Mouse (Mus musculus) fat pad, adult 2 months (tissue): ENCODE data around the gene Pkp4.
A peak's percentile ranks its signal among the peaks of the same experiment; 100 is the strongest.

Experiments
- DNase-seq: peaks from one replicate; pipeline ENCODE4 v3.0.0-alpha.2; 2011; ENCODE audit warnings: low read depth, low spot score; ENCODE audit errors: extremely low read depth

Pkp4 gene

GRCm38 (mm10) chr2:59271835-59272234 is 111.2 kb downstream of the Pkp4 start:
- no peak for DNase-seq

GRCm38 (mm10) chr2:59272713-59273112 is 112.1 kb downstream of the Pkp4 start:
- no peak for DNase-seq

- DNase-seq = no peak
Measured at GRCm38 (mm10) chr2:59280914-59281562, 120.4 kb downstream of the Pkp4 start.

DNA sequence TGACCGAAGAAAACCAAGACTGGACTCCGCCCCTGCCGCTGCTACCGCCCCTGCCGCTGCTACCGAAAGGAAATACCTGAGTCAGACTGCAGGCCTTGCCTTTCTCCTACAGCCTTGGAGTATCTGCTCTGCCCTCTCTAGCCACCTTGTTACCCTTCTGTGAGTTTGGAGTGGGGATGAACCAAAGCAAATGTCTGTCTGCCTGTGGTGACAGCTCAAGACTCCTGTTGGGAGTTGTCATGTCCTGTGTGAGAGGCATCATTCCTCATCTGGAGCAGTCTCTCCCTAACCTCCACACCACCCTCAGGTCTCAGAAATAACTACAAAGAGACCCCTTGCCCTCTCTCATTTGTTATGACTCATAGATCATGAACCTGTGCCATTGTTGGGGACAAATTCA is 122.3 kb downstream of the Pkp4 start:
- DNase-seq = no peak

GRCm38 (mm10) chr2:59284216-59284615 is 123.6 kb downstream of the Pkp4 start:
- no peak for DNase-seq

- DNase-seq = no peak
Measured at GRCm38 (mm10) chr2:59284734-59285490, 124.3 kb downstream of the Pkp4 start.

DNA sequence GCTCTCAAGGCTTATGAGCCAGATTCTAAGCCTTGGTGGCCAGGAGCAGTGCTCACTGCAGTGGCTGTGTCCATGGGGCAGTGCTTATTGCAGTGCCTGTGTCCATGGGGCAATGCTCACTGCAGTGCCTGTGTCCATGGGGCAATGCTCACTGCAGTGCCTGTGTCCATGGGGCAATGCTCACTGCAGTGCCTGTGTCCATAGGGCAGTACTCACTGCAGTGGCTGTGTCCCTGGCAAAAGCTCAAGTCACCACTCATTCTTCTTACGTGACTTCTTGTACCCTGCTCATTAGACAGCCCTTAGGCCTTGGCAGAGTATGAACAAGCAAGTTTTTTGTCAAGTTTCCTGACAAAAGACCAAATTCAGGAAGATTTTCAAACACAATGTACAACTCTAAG is 124.9 kb downstream of the Pkp4 start:
- peak; percentile 16 for DNase-seq

DNA sequence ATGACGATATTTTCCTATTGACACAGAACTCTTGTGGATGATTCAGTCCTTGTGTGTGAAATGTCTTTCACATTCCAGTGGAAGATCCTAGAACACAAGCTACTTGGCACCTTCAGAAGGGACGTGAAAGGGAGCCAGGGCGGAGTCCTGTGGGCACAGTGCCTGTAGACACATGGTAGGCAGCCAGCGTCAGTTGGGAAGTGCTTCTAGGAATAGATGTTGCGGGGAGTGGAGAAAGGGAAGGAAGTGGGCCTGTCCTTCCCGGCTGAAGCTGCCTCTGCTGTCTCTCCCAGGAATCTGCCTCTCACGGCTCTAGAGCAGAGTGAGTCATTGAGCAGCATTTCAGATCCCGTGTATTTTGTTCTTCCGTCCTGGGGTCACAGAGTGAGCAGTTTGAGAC is 125.6 kb downstream of the Pkp4 start:
- peak; percentile 23 for DNase-seq

DNA sequence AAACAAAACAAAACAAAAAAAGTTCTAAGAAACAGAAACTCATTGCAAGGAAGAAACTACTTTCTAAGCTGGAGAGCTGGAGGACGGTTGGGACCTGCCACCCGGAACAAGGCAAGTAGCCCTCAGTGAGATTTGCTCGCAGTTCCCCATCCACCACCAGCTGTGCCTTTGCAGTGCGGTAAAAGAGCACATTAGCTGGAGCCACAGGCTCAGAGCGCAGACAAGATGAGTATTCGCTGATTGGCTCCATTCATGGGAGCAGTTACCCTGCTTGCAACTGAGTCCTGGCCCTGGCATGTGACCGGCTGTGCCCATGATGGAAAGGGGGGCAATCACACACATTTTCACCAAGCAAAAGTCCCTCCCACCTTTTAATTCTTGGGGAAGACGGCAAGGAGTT is 127.0 kb downstream of the Pkp4 start:
- no peak for DNase-seq

DNA sequence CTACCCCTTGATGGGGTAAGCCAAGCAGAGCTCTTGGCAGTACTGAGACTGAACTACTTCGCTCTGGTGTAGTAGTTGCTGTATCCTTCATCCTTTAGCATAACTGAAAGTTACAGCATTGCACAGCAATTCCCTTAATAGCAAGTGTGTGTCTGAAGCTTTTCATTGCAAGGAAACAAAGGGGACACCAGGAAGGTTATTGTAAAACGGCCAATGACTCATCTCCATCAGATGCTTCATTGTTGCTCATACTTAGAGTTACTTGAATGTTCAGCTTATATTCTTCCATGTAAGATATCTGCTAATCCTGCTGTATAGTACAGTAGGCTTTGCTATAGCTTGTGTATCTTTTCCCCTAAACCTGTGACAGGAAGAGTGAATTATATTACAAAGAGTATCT is 128.8 kb downstream of the Pkp4 start:
- DNase-seq = no peak

GRCm38 (mm10) chr2:59290391-59290790 is 129.7 kb downstream of the Pkp4 start:
- no peak for DNase-seq

DNA sequence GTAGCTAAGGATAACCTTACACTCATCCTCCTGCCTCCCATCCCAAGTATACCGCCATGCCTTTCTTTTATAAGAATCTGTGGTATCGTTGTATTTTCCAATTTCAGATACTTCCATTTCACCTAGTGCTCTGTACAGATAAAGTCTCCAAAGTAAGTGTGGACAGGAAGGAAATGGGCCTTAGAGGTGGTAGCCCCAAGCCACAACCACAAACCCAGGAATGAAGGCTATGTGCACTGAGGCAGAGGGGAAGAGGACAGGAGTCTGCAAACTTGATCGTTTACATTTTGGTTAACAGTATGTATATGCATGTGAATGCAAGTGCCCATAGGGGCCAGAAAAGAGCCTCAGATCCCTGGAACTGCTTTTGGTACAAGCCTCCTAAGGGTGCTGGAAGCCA is 139.2 kb downstream of the Pkp4 start:
- DNase-seq = no peak

DNA sequence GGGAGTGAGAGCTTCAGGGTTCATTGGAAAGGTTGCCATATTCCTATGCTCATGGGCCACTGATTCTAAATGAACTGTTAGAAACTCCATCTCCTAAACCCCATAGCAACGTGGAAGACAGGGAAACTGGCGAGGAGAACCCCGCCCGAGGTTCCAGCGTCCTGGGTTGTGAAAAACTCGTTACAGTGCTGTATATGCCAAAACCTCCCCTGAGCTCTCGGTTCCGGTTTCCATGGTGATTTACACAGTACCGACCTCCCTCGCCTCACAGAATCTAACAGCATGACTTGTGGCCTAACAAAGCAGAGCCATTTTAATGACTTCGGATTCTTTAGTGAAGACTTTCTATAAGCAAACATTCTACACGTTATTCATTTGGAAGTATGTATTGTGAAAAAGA is 141.0 kb downstream of the Pkp4 start:
- no peak for DNase-seq

- DNase-seq = no peak
Measured at GRCm38 (mm10) chr2:59302430-59302829, 141.8 kb downstream of the Pkp4 start.

- no peak for DNase-seq
Measured at GRCm38 (mm10) chr2:59303530-59304063, 142.9 kb downstream of the Pkp4 start.

- no peak for DNase-seq
Measured at GRCm38 (mm10) chr2:59307302-59307701, 146.7 kb downstream of the Pkp4 start.

DNA sequence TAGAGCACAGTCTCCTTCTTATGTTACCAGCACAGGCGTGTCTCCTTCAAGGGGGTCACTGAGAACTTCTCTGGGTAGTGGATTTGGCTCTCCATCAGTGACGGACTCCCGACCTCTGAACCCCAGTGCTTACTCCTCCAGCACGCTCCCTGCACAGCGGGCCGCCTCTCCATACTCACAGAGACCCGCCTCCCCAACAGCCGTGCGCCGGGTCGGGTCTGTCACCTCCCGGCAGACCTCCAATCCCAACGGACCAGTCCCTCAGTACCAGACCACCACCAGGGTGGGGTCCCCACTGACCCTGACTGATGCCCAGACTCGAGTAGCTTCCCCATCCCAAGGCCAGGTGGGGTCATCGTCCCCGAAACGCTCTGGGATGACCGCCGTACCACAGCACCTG is 147.4 kb downstream of the Pkp4 start:
- no peak for DNase-seq

GRCm38 (mm10) chr2:59313293-59313692 is 152.6 kb downstream of the Pkp4 start:
- no peak for DNase-seq

- DNase-seq = no peak
Measured at GRCm38 (mm10) chr2:59318631-59319030, 158.0 kb downstream of the Pkp4 start.

DNA sequence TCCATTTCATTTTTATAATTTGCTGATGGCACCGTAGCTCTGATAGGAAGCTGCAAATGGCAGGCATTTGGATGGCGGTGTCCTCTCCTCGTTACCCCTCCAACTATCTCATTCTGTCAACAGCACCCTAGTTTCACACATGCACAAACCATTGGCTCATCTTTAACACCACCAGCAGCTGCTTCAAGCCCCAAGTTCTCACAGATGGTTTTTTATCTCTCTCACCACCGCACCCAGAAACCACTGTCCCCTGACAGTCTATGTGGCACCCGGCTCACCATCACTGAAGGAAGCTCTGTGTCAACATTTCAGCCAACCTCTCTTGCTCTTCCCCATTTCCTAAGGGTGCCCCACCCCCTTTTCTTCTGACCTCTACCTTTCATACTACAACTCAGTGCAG is 167.3 kb downstream of the Pkp4 start:
- no peak for DNase-seq

GRCm38 (mm10) chr2:59331093-59331492 is 170.4 kb downstream of the Pkp4 start:
- DNase-seq = no peak

GRCm38 (mm10) chr2:59332523-59332922 is 171.9 kb downstream of the Pkp4 start:
- DNase-seq = no peak
